25 mouse cellular contexts compared by ENCODE assay signal in the genomic region with DNA sequence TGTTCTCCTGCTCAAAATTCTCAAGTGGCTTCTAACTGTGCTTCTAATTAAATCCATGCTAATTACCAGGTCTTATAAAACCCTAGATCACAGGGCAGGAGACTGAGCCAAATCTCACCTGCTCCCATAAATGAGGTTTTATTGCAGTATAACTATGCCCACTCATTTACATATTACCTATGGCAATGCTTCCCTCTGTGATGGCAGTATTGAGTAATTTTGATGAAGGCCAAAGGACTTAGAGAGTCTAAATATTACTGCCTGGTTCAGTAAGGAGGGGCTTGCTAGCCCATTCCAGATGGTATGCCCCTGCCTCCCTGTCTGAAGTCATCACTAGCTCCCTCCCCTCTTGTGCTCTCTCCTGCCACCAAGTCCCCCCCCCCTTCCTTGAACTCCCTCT. TPM values are rescaled to one million over a fixed set of nuclear protein-coding genes. Genes with fewer than 3 reads are reported as not detected.
A peak's percentile ranks its signal among the peaks of the same experiment; 100 is the strongest.
DNase-seq lines count a peak whose midpoint lies in the region; ATAC-seq and TF ChIP-seq lines count a peak whose summit lies in the region.
"Had no signal": no experiment of that assay in that cellular context is flagged by ENCODE, and none has a peak within 500 bp of the region (broad histone marks: within the 10 kb centered on the region; RNA-seq: fewer than 3 reads in every experiment).

No protein-coding gene starts in this region.

- no peak overlapping the region for H3K27ac ChIP-seq in hindbrain, embryonic 13.5 days
- H3K27ac ChIP-seq in hindbrain, embryonic 10.5 days: no peak overlapping the region
- H3K27ac ChIP-seq in midbrain, postnatal 0 days (ENCODE audit: low read depth, low read length): no peak overlapping the region
- H3K27ac ChIP-seq in midbrain, embryonic 14.5 days (replicated peaks; ENCODE audit: low read depth, low read length): no peak overlapping the region
- H3K27ac ChIP-seq in limb, embryonic 10.5 days: peak overlapping the region; percentile 62; the same call in 1 of the 2 replicates
- no peak overlapping the region for H3K27ac ChIP-seq in neural tube, embryonic 14.5 days (ENCODE audit: low read depth, low read length)
- H3K27ac ChIP-seq: embryonic facial prominence, embryonic 13.5 days; hindbrain, embryonic 15.5 days had no signal

- H3K9ac ChIP-seq in hindbrain, embryonic 13.5 days: no peak overlapping the region
- no peak overlapping the region for H3K9ac ChIP-seq in midbrain, postnatal 0 days (replicated peaks; ENCODE audit: low read length, poor library complexity, severe bottlenecking)
- no peak overlapping the region for H3K9ac ChIP-seq in midbrain, embryonic 14.5 days (replicated peaks; ENCODE audit: low read length)
- H3K9ac ChIP-seq in neural tube, embryonic 14.5 days (replicated peaks; ENCODE audit: low read depth, low read length): no peak overlapping the region
- H3K9ac ChIP-seq: embryonic facial prominence, embryonic 13.5 days; forebrain, postnatal 0 days; heart, embryonic 12.5 days; hindbrain, embryonic 15.5 days had no signal

- peak; percentile 52; the same call in 1 of the 2 replicates for ATAC-seq in hindbrain, embryonic 13.5 days (ENCODE audit: low FRiP score)
- ATAC-seq in midbrain, postnatal 0 days (ENCODE audit: low FRiP score): no peak
- no peak for ATAC-seq in midbrain, embryonic 14.5 days (ENCODE audit: low FRiP score, low TSS enrichment)
- peak; percentile 66 for ATAC-seq in neural tube, embryonic 14.5 days (ENCODE audit: low read depth)
- no peak for ATAC-seq in megakaryocyte, adult 5-6 weeks (ENCODE audit: poor library complexity, severe bottlenecking)
- ATAC-seq: forebrain, postnatal 0 days had no signal

- H3K4me1 ChIP-seq in hindbrain, embryonic 13.5 days (replicated peaks): no peaks in the 10 kb centered on the region
- H3K4me1 ChIP-seq in hindbrain, embryonic 10.5 days (replicated peaks): no peaks in the 10 kb centered on the region
- no peaks in the 10 kb centered on the region for H3K4me1 ChIP-seq in midbrain, postnatal 0 days (ENCODE audit: insufficient read depth, low read length)
- no peaks in the 10 kb centered on the region for H3K4me1 ChIP-seq in midbrain, embryonic 14.5 days (ENCODE audit: control insufficient read depth, insufficient read depth, low read length)
- H3K4me1 ChIP-seq in limb, embryonic 10.5 days: peaks cover 31% of the 10 kb centered on the region
- no peaks in the 10 kb centered on the region for H3K4me1 ChIP-seq in neural tube, embryonic 14.5 days (ENCODE audit: control insufficient read depth, insufficient read depth, low read length)
- H3K4me1 ChIP-seq: embryonic facial prominence, embryonic 13.5 days; heart, embryonic 12.5 days had no signal

- no peaks in the 10 kb centered on the region for H3K27me3 ChIP-seq in hindbrain, embryonic 13.5 days
- H3K27me3 ChIP-seq in hindbrain, embryonic 10.5 days (ENCODE audit: insufficient read depth, poor library complexity, severe bottlenecking): no peaks in the 10 kb centered on the region
- H3K27me3 ChIP-seq in midbrain, postnatal 0 days (ENCODE audit: insufficient read depth, low read length): no peaks in the 10 kb centered on the region
- no peaks in the 10 kb centered on the region for H3K27me3 ChIP-seq in midbrain, embryonic 14.5 days (ENCODE audit: control insufficient read depth, insufficient read depth, low read length)
- H3K27me3 ChIP-seq in limb, embryonic 10.5 days (ENCODE audit: low read depth, poor library complexity, severe bottlenecking): no peaks in the 10 kb centered on the region
- H3K27me3 ChIP-seq in neural tube, embryonic 14.5 days (ENCODE audit: control insufficient read depth, insufficient read depth, low read length): no peaks in the 10 kb centered on the region
- H3K27me3 ChIP-seq: embryonic facial prominence, embryonic 13.5 days; hindbrain, embryonic 15.5 days had no signal

- H3K4me3 ChIP-seq in hindbrain, embryonic 13.5 days: no peak overlapping the region
- no peak overlapping the region for H3K4me3 ChIP-seq in hindbrain, embryonic 10.5 days
- H3K4me3 ChIP-seq in midbrain, postnatal 0 days (ENCODE audit: low read depth, low read length): no peak overlapping the region
- H3K4me3 ChIP-seq in midbrain, embryonic 14.5 days (replicated peaks; ENCODE audit: low read depth, low read length): no peak overlapping the region
- H3K4me3 ChIP-seq in limb, embryonic 10.5 days: no peak overlapping the region
- no peak overlapping the region for H3K4me3 ChIP-seq in neural tube, embryonic 14.5 days (ENCODE audit: low read depth, low read length)
- H3K4me3 ChIP-seq: embryonic facial prominence, embryonic 13.5 days; heart, embryonic 12.5 days; hindbrain, embryonic 15.5 days had no signal

- H3K4me2 ChIP-seq in hindbrain, embryonic 13.5 days: no peak overlapping the region
- H3K4me2 ChIP-seq in midbrain, postnatal 0 days (ENCODE audit: low read depth, low read length, poor library complexity, severe bottlenecking): no peak overlapping the region
- no peak overlapping the region for H3K4me2 ChIP-seq in midbrain, embryonic 14.5 days (ENCODE audit: low read length)
- H3K4me2 ChIP-seq in neural tube, embryonic 14.5 days (ENCODE audit: low read depth, low read length): no peak overlapping the region
- H3K4me2 ChIP-seq: embryonic facial prominence, embryonic 13.5 days; heart, embryonic 12.5 days; hindbrain, embryonic 15.5 days had no signal

- DNase-seq in hindbrain, embryonic 10.5 days (ENCODE audit: low spot score): no peak
- DNase-seq in midbrain, postnatal 0 days (ENCODE audit: low spot score): peak; percentile 51
- DNase-seq in midbrain, embryonic 14.5 days: no peak
- no peak for DNase-seq in limb, embryonic 10.5 days (ENCODE audit: low spot score)
- DNase-seq in heart, adult 18-20 months: no peak
- DNase-seq: adrenal gland, adult 8-10 months; adrenal gland, postnatal 36 days; cerebellum, adult 11-12 months; cerebellum, adult 9-10 months; cerebellum, postnatal 25 days; forebrain, postnatal 0 days; gastrocnemius, postnatal 14 days had no signal

- H3K36me3 ChIP-seq in hindbrain, embryonic 13.5 days: no peaks in the 10 kb centered on the region
- no peaks in the 10 kb centered on the region for H3K36me3 ChIP-seq in hindbrain, embryonic 10.5 days
- no peaks in the 10 kb centered on the region for H3K36me3 ChIP-seq in midbrain, postnatal 0 days (ENCODE audit: insufficient read depth, low read length)
- no peaks in the 10 kb centered on the region for H3K36me3 ChIP-seq in midbrain, embryonic 14.5 days (ENCODE audit: control insufficient read depth, insufficient read depth, low read length)
- no peaks in the 10 kb centered on the region for H3K36me3 ChIP-seq in limb, embryonic 10.5 days
- H3K36me3 ChIP-seq in neural tube, embryonic 14.5 days (ENCODE audit: control insufficient read depth, insufficient read depth, low read length): no peaks in the 10 kb centered on the region
- H3K36me3 ChIP-seq: embryonic facial prominence, embryonic 13.5 days; heart, embryonic 12.5 days; hindbrain, embryonic 15.5 days had no signal

- TF ChIP-seq CTCF in midbrain, postnatal 0 days (IDR thresholded peaks at IDR 0.05): no peak

- no peaks in the 10 kb centered on the region for H3K9me3 ChIP-seq in hindbrain, embryonic 13.5 days
- H3K9me3 ChIP-seq in hindbrain, embryonic 10.5 days: no peaks in the 10 kb centered on the region
- no peaks in the 10 kb centered on the region for H3K9me3 ChIP-seq in midbrain, postnatal 0 days (ENCODE audit: low read length)
- H3K9me3 ChIP-seq in midbrain, embryonic 14.5 days (ENCODE audit: control insufficient read depth, low read length): no peaks in the 10 kb centered on the region
- H3K9me3 ChIP-seq in limb, embryonic 10.5 days (replicated peaks): no peaks in the 10 kb centered on the region
- no peaks in the 10 kb centered on the region for H3K9me3 ChIP-seq in neural tube, embryonic 14.5 days (ENCODE audit: control insufficient read depth, low read length)
- H3K9me3 ChIP-seq: embryonic facial prominence, embryonic 13.5 days; heart, embryonic 12.5 days; hindbrain, embryonic 15.5 days had no signal

RNA-seq across cellular contexts. Expression of a gene that starts 38.9 kb away (rescaled TPM):
- polyA plus RNA-seq in hindbrain, embryonic 13.5 days (2015; fragmentation: Nextera tagmentation; extraction: Ambion mirVana): 0.12 TPM in 1 of 2 replicates, not detected in the other
- polyA plus RNA-seq in hindbrain, embryonic 10.5 days (2016; fragmentation: Nextera tagmentation; extraction: Ambion mirVana): 0.07 and 0.17 TPM in 2 replicates
- total RNA-seq in midbrain, postnatal 0 days (2014; rRNA removed): 0.14 TPM in 1 of 2 replicates, not detected in the other
- 0.09 and 0.23 TPM in 2 replicates for polyA plus RNA-seq in midbrain, postnatal 0 days (2015; fragmentation: Nextera tagmentation; extraction: Ambion mirVana)
- polyA plus RNA-seq in midbrain, embryonic 14.5 days (2014; fragmentation: Nextera tagmentation; extraction: Ambion mirVana): 0.09 and 0.22 TPM in 2 replicates
- polyA plus RNA-seq in limb, embryonic 10.5 days (2016; fragmentation: Nextera tagmentation; extraction: Ambion mirVana): not detected in 2 replicates
- polyA plus RNA-seq in neural tube, embryonic 14.5 days (2014; fragmentation: Nextera tagmentation; extraction: Ambion mirVana): 0.05 and 0.14 TPM in 2 replicates
- total RNA-seq in megakaryocyte, adult 5-6 weeks (2015): not detected in 2 replicates
- total RNA-seq in megakaryocyte, adult 5-6 weeks (2017): not detected in 2 replicates
- total RNA-seq in heart, adult 18-20 months (2021): not detected
- total RNA-seq: adrenal gland, adult 8-10 months; adrenal gland, postnatal 36 days; ES-E14; forebrain, postnatal 0 days; gastrocnemius, adult 18-20 months; gastrocnemius, postnatal 14 days; heart, adult 8-10 months; heart, postnatal 25 days had no signal
- polyA plus RNA-seq: embryonic facial prominence, embryonic 13.5 days; forebrain, postnatal 0 days; gonadal fat pad, adult 2 months; heart, embryonic 12.5 days; heart, embryonic 16.5 days; intestine, embryonic 14.5 days had no signal

RNA-seq across cellular contexts. Expression of a gene that starts 39.6 kb away (rescaled TPM):
- polyA plus RNA-seq in hindbrain, embryonic 13.5 days (2015; fragmentation: Nextera tagmentation; extraction: Ambion mirVana): 133 and 148 TPM in 2 replicates
- polyA plus RNA-seq in hindbrain, embryonic 10.5 days (2016; fragmentation: Nextera tagmentation; extraction: Ambion mirVana): 93.1 and 104 TPM in 2 replicates
- total RNA-seq in midbrain, postnatal 0 days (2014; rRNA removed): 94.1 and 161 TPM in 2 replicates
- polyA plus RNA-seq in midbrain, postnatal 0 days (2015; fragmentation: Nextera tagmentation; extraction: Ambion mirVana): 147 and 157 TPM in 2 replicates
- polyA plus RNA-seq in midbrain, embryonic 14.5 days (2014; fragmentation: Nextera tagmentation; extraction: Ambion mirVana): 142 and 163 TPM in 2 replicates
- 102 and 107 TPM in 2 replicates for polyA plus RNA-seq in limb, embryonic 10.5 days (2016; fragmentation: Nextera tagmentation; extraction: Ambion mirVana)
- 159 and 161 TPM in 2 replicates for polyA plus RNA-seq in neural tube, embryonic 14.5 days (2014; fragmentation: Nextera tagmentation; extraction: Ambion mirVana)
- total RNA-seq in megakaryocyte, adult 5-6 weeks (2015): 44.2 and 51.0 TPM in 2 replicates
- 67.5 and 93.4 TPM in 2 replicates for total RNA-seq in megakaryocyte, adult 5-6 weeks (2017)
- 10 to 100 TPM; 10.8 to 14.8 TPM for total RNA-seq in heart, adult 18-20 months (2021)

Comparison
In these comparisons a context has a peak if more than half of its experiments do, and no peak if none do; other contexts are left out.
1. ATAC-seq: peak in hindbrain, embryonic 13.5 days (single experiment) and neural tube, embryonic 14.5 days (single experiment); none in midbrain, postnatal 0 days (single experiment), midbrain, embryonic 14.5 days (single experiment) and megakaryocyte, adult 5-6 weeks (single experiment).